Comparison of ENCODE assay signal across 21 mouse cellular contexts in genomic region chr5:32815396-32815795, GRCm38 (mm10). TPM values are rescaled to one million over a fixed set of nuclear protein-coding genes. Genes with fewer than 3 reads are reported as not detected.
"Had no signal": no experiment of that assay in that cellular context is flagged by ENCODE, and none has a peak within 500 bp of the region (broad histone marks: within the 10 kb centered on the region; RNA-seq: fewer than 3 reads in every experiment).

No protein-coding gene starts in this region.

- H3K4me1 ChIP-seq: kidney, embryonic 15.5 days; liver, embryonic 13.5 days; midbrain, embryonic 12.5 days; midbrain, embryonic 15.5 days; neural tube, embryonic 12.5 days; neural tube, embryonic 15.5 days; stomach, embryonic 15.5 days had no signal

- H3K4me3 ChIP-seq: kidney, embryonic 15.5 days; layer of hippocampus, adult 2 months; liver, embryonic 13.5 days; midbrain, embryonic 12.5 days; midbrain, embryonic 15.5 days; neural tube, embryonic 12.5 days; neural tube, embryonic 15.5 days; stomach, embryonic 15.5 days had no signal

- H3K27me3 ChIP-seq: kidney, embryonic 15.5 days; liver, embryonic 13.5 days; midbrain, embryonic 12.5 days; midbrain, embryonic 15.5 days; neural tube, embryonic 12.5 days; neural tube, embryonic 15.5 days; stomach, embryonic 15.5 days had no signal

- DNase-seq: kidney, postnatal 10 days; layer of hippocampus, adult 9-11 months; liver, embryonic 13.5 days; lung, adult 2 months; lung, postnatal 14 days; right cerebral cortex, adult 18-20 months; right cerebral cortex, postnatal 14 days; spleen, adult 18-20 months; thymus, postnatal 36 days had no signal

- H3K27ac ChIP-seq: kidney, embryonic 15.5 days; layer of hippocampus, adult 2 months; liver, embryonic 13.5 days; macrophage; midbrain, embryonic 12.5 days; midbrain, embryonic 15.5 days; neural tube, embryonic 12.5 days; neural tube, embryonic 15.5 days; stomach, embryonic 15.5 days had no signal

RNA-seq across cellular contexts. Expression of gene Gm20671, which starts 11.5 kb away (rescaled TPM):
- polyA plus RNA-seq: kidney, embryonic 15.5 days; limb, embryonic 11.5 days; liver, embryonic 13.5 days; liver, embryonic 16.5 days; lung, embryonic 16.5 days; macrophage; midbrain, embryonic 12.5 days; midbrain, embryonic 15.5 days; neural tube, embryonic 12.5 days; neural tube, embryonic 15.5 days; stomach, embryonic 15.5 days; urinary bladder, adult 2 months had no signal
